Mouse (Mus musculus) adrenal gland, postnatal 36 days (tissue): ENCODE measurements at regions not wholly inside any gene's neighbourhood (a gene's known extent, or its start where the extent isn't known, plus 50 kb on each side); places are given as distances from the start of the nearest gene placed in this dataset.

Experiments used
- DNase-seq, 2 experiments: peaks; one replicate each; pipeline ENCODE4 v3.0.0; 2021; ENCODE audit warnings: mixed read lengths in 1 of 2

DNA sequence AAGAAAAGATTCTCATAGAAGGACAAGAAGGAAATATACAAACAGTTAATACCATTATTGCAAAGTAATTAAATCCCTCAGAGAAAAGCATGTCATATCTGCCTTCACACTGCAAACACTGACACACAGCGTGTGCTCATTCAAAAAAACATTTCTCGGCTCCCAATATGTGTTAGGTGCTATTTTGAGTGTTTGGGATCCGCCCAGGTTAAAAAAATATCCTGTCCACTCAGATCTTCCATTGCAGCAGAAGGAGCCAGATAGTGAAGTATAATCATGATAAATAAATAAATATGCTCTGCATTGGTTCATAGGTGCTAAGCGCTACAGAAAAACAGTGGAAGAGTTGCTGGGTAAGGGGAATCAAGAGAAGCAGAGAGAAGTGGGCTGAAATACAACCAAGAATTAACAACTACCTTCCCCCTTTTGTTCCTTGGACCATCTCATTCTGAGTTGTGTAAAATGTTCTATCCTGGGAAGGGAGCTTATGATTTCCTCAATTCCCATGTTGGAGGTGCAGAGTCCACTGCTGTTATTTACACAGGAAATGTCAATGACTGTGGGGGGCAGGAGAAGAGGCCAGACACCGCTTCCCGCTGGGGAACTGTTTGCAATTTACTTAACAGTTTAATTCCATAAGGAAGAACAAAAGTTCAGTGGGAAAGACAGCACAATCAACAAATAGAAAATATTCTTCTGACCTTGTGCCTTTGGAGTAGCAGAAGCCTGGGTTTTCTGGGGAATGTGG, 139.9 kb downstream of the Tle1 start:
- no peak for DNase-seq

- DNase-seq: no peak
These were observed 150.9 kb downstream of the Tle1 start for GRCm38 (mm10) chr4:72049638-72050454.

DNA sequence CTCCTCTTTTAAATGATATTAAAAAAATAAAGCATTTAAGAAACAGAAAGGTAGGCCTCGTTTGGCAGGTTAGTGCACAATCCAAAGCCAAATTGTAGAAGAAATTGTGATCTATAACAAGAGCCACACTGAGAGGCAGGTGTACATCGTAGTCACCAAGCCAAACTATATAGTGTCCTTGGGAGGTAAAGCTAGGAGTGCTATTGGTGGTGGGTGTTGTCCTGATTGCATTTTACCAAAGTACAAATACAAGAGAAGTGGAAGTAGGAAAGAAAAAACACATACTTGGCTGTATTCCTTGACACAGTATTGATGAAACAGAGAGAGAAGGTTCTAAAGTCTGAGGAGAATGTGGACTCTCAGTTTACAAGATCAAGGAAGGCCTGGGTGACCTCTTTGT, 178.6 kb downstream of the Tle1 start:
- no peak for DNase-seq

- no peak for DNase-seq
These were observed 186.4 kb downstream of the Tle1 start for GRCm38 (mm10) chr4:72014221-72014850.

DNA sequence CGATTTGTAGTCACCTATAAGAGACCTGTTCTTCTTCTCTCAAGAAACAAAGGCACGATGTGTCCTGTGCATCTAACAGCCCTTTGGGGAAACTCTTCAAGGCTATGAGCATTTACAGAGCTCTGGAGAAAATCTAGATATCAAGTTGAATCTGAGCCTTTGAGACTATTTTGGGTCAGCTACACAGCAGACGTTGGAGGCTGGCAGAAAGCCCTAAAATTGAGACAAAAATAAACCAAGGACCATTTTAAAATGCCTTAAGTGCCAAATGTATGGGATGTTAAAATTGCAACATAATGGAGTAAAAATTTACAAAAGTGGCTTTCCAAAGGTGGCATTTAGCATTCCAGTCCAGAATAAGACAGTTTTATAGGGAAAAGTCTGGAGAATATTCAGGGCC, 187.1 kb downstream of the Tle1 start:
- peak in 1 of 2 experiments; percentile 7 for DNase-seq

GRCm38 (mm10) chr4:72010316-72010715, 190.4 kb downstream of the Tle1 start:
- peak in 1 of 2 experiments; percentile 31 for DNase-seq

DNA sequence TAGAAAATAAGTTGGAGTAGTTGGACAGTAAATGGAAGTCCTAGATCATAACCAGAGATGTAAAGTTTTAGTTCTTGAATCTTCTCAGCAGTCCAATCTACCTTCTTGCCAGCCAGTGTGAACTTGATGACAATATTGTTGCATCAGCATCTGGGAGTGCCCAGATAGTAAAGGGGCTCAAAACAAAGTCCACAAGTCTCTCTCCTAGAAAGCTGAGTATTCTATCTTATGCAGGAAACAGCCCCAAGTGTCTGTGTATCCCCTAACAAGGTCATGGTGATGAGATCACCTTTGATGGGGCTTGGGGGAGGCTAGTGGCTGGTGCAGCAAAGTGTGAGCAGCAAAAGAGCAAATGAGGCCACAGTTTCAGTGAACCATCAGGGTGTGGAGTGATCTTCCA, 194.8 kb downstream of the Tle1 start:
- DNase-seq: no peak

- no peak for DNase-seq
These were observed 199.4 kb downstream of the Tle1 start for GRCm38 (mm10) chr4:72001221-72001875.

- DNase-seq: peak; percentile 31 to 41
These were observed 210.9 kb upstream of the Gm11232 start for GRCm38 (mm10) chr4:71968701-71969100.

DNA sequence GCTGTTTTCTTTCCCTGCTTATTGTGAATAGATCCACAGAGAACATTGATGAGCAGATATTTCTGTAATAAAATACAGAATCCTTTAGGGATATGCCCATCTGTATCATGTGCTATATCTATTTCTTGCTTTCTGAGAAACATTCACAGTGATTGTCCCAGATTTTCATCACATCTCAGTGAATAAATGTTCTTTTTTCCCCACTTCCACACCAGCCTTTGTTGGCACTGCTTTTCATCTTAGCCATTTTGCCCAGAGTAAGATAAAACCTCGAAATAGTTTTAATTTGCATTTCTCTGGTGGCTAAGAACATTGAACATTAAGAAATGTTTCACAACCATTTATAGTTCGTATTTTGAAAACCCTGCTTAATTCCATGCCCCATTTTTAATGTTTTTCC, 195.7 kb upstream of the Gm11232 start:
- DNase-seq: no peak

DNA sequence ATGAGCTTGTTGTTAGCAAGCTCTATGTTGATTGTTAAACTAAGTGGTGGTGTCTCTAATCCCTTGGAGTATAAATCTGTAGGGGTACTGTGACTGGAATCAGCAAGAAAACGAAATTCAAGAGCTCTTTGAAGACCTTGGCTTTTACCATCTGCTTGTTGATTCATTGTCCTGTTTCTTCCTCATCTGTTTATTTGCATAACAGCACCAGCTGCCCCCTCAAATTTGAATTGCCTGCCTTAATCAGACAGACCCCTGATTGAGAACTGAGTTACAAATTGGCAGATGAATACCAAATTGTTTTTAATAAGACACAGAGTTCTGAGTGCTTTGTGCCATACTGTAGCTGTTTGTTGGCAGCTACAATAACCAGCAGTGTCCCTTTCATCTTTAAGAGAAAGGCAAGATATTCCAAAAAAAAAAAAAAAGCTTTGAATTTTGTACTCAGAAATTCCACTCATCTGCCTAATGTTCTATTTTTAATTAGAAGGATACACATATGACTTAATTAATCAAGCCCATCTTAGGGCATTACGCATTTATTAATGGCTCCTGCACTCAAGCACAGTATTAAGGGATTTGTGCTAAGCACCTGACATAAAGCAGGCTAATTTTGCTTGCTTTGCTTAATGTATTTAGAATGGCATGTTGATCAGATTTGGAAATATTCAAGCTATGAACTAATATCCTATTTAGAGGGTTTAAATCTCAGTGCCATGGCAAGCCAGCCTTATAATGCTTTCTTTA, 175.6 kb upstream of the Gm11232 start:
- DNase-seq: no peak

DNA sequence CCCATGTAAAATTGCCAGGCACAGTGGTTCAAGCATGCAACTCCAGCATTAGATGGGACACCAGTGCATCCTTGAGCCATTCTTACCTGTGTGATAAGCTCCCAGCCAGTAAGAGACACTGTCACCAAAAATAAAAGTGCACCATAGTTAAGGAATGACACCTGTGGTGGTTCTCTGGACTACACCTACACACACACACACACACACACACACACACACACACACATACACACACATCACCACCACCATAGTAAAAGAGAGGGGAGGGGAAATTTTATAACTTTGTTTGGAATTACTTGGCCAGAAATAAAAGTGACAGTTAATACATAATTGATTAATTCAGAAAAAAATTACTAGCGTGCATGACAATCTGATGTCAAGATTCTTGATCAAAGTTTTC, 175.1 kb upstream of the Gm11232 start:
- DNase-seq: no peak

- no peak for DNase-seq
These were observed 153.8 kb upstream of the Gm11232 start for GRCm38 (mm10) chr4:71911551-71911950.

- no peak for DNase-seq
These were observed 117.9 kb upstream of the Gm11232 start for GRCm38 (mm10) chr4:71875651-71876050.

GRCm38 (mm10) chr4:71866948-71867347, 109.2 kb upstream of the Gm11232 start:
- DNase-seq: no peak

DNA sequence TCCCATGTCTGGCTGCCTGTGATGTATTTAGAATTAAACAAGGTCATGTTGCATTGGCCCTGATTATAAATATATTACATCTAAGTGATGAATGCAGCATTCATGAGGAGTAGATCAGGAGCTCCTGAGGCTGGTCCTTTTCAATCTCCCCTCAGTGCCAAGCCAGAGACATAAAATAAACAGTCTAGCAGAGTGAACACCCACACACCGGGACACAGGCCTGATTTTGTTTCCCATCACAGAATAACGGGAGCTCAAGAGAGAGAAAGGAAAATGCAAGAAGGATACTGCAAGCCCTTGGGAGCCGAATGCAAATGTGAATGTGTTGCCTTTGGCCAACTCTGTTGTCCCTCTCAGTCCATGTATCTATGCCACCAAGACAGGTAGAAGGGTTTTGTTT, 84.1 kb upstream of the Gm11232 start:
- DNase-seq: no peak

GRCm38 (mm10) chr4:71840774-71841146, 83.0 kb upstream of the Gm11232 start:
- DNase-seq: no peak

DNA sequence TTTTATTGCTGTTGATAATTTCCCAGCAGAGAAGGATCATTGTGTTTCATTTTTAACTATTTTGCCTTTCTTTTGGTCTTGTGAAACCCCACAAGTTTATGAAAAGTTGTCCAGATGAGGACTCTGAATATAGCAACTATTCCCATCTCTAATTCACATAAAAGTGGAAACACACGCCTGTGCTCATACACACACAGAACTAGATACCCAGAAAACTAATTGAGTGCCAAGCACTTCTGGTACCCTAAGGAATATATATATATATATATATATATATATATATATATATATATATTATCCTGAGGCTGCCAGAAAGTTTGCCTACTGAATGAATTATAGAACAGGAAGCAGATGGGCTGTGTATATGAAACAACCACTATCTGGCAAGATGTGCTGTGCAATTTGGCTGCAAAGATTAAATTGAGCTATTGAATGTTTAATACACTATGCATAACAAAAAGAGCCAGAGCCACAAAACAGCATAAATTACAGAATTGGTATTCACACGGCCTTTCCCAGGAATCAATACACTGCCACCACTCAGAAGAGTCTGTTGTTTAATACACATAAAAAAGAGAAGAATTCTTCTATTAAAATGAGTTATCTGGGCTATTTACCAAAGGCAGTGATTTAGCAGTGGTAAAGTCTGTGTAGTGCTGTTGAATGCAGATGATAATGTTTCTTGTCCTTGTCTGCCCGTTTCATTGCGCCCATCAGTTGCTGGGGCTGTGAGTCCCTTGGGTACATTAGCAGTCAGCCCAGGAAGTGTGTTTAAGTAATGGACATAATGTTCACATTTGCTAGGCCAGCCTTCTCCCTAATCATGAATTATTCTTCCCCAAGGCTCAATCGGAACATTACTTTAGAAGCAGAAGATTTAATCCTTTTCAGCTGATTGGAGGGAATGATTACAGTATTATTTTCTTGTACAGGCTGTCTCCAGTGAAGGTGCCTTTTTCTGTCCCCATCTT, 82.3 kb upstream of the Gm11232 start:
- DNase-seq: no peak

DNA sequence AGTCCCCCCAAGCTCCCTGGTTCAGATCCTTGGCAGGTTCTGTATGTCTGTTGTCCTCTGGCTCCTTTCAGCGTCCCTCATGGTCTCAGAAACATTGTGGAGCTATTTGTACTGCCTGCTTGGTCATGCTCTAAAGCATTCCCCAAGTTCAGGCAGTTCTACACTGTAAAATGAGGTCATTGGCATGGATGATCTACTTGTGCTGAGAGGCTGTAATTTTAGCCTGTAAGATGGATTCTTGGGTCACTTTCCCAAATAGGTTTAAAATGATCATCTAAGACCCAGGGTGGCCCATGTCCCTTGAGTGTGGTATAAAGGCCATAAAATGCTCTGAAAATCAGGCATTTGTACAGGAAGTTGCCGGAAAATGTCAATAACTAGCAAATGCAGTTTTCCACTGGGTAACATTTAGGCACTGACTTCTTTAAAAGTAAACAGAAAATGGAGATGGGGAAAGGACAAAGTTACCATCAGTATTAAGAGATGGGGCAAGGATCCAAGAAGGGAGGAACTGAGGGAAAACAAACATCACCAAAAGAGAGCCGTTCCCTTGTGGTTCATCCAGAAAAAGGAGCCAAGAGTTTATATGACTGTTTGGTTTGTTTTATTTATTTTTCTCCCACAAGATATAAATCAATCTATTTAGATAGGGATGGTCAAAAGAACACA, 81.5 kb upstream of the Gm11232 start:
- DNase-seq: no peak

DNA sequence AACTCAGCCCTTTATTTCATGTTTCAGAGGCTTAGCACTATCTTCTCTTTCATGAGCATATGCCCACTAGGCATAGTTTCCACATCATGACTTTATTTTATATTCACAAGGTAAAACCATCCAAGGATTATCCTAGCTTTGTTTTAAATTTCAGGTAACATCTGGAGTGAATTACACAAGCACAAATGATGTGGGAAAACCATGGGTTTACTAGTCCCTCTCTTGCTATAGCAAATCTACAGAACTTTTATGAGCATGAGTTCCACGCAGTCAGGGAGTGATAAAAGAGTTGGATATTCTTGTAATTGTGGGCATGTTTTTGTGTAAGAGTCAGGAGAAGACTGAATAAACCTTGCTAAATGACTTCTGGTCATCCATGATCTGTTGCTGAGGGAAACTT, 78.0 kb upstream of the Gm11232 start:
- DNase-seq: no peak
